Mouse (Mus musculus) heart, postnatal 0 days (tissue): ENCODE measurements at regions not wholly inside any gene's neighbourhood (a gene's known extent, or its start where the extent isn't known, plus 50 kb on each side); places are given as distances from the start of the nearest gene placed in this dataset.
A peak's percentile ranks its signal among the peaks of the same experiment; 100 is the strongest.

ENCODE experiments used
- ATAC-seq: fragments of 200-750 bp; cut with Nextera tagmentation; 2 replicates; pipeline ENCODE4 v1.8.0; 2017; ENCODE audit warnings: low read depth, moderate number of reproducible peaks, moderate library complexity; ENCODE audit not compliant: insufficient read depth
- DNase-seq: peaks from one replicate; pipeline ENCODE4 v3.0.0-alpha.2; 2016; ENCODE audit warnings: low spot score
- H3K27ac ChIP-seq: fragments of 300-500 bp; sonication (generic); 2 replicates; pipeline ENCODE4 v1.5.1; 2014; ENCODE audit warnings: low read depth, mild to moderate bottlenecking
- H3K27me3 ChIP-seq: fragments of 300-500 bp; sonication (generic); 2 replicates; pipeline ENCODE4 v1.6.1; 2014; ENCODE audit warnings: low read length, mixed read lengths; ENCODE audit not compliant: control insufficient read depth, insufficient read depth
- H3K36me3 ChIP-seq: fragments of 300-500 bp; sonication (generic); replicated peaks from 2 replicates; pipeline ENCODE4 v1.6.1; 2014; ENCODE audit warnings: low read length, mixed read lengths; ENCODE audit not compliant: control insufficient read depth, insufficient read depth
- H3K4me1 ChIP-seq: fragments of 300-500 bp; sonication (generic); 2 replicates; pipeline ENCODE4 v1.6.1; 2014; ENCODE audit warnings: antibody characterized with exemption; ENCODE audit not compliant: control insufficient read depth, insufficient read depth
- H3K4me2 ChIP-seq: fragments of 300-500 bp; sonication (generic); 2 replicates; pipeline ENCODE4 v1.6.1; 2014; ENCODE audit warnings: low read depth, mild to moderate bottlenecking, low read length, moderate library complexity
- H3K4me3 ChIP-seq: fragments of 300-500 bp; sonication (generic); 2 replicates; pipeline ENCODE4 v1.5.1; 2014; ENCODE audit warnings: low read depth, low read length
- H3K9ac ChIP-seq: fragments of 300-500 bp; sonication (generic); replicated peaks from 2 replicates; pipeline ENCODE4 v1.6.1; 2014; ENCODE audit warnings: low read depth, low read length, mixed read lengths
- H3K9me3 ChIP-seq: fragments of 300-500 bp; sonication (generic); replicated peaks from 2 replicates; pipeline ENCODE4 v1.6.1; 2016; ENCODE audit warnings: low read length; ENCODE audit not compliant: control insufficient read depth
- CTCF ChIP-seq: IDR thresholded peaks from 2 replicates; pipeline ENCODE4 v1.5.1; 2016; ENCODE audit warnings: antibody characterized with exemption, control low read depth, low read depth
- EP300 ChIP-seq: IDR thresholded peaks from 2 replicates; pipeline ENCODE4 v1.6.1; 2016; ENCODE audit warnings: antibody characterized with exemption, low read depth
- WGBS: fragments of 180-500 bp; shearing (Covaris S2); extraction: QIAGEN DNeasy Blood & Tissue Kit; methylation state at CpG from one replicate; pipeline ENCODE4 v1.1.7; 2014; 5-methylcytosine and 5-hydroxymethylcytosine counted together

- no peak for TF ChIP-seq EP300
- H3K4me1 ChIP-seq, result no peaks in the 10 kb centered on the region
- H3K9me3 ChIP-seq, result peaks cover 7% of the 10 kb centered on the region; the same call in 1 of the 2 replicates
- H3K27ac ChIP-seq, result no peak overlapping the region
- ATAC-seq (no peak), DNase-seq (no peak)
- no peak overlapping the region for H3K4me3 ChIP-seq
- no peaks in the 10 kb centered on the region for H3K27me3 ChIP-seq
- 71% methylated on average over 14 of the region's 14 CpGs for WGBS
- no peaks in the 10 kb centered on the region for H3K36me3 ChIP-seq
- H3K4me2 ChIP-seq, result no peak overlapping the region
- H3K9ac ChIP-seq, result no peak overlapping the region
Measured at GRCm38 (mm10) chr5:128513261-128513660, 80.4 kb upstream of the Tmem132d start.

GRCm38 (mm10) chr5:128512606-128513005 lies 79.7 kb upstream of the Tmem132d start:
- H3K9ac ChIP-seq, result no peak overlapping the region
- H3K4me3 ChIP-seq, result no peak overlapping the region
- ATAC-seq (no peak), DNase-seq (no peak)
- H3K36me3 ChIP-seq, result no peaks in the 10 kb centered on the region
- peaks cover 7% of the 10 kb centered on the region; the same call in 1 of the 2 replicates for H3K9me3 ChIP-seq
- TF ChIP-seq CTCF (no peak), EP300 (no peak)
- no peaks in the 10 kb centered on the region for H3K27me3 ChIP-seq
- no peak overlapping the region for H3K27ac ChIP-seq
- H3K4me1 ChIP-seq, result no peaks in the 10 kb centered on the region
- 78% methylated on average over 9 of the region's 9 CpGs for WGBS
- H3K4me2 ChIP-seq, result no peak overlapping the region

DNA sequence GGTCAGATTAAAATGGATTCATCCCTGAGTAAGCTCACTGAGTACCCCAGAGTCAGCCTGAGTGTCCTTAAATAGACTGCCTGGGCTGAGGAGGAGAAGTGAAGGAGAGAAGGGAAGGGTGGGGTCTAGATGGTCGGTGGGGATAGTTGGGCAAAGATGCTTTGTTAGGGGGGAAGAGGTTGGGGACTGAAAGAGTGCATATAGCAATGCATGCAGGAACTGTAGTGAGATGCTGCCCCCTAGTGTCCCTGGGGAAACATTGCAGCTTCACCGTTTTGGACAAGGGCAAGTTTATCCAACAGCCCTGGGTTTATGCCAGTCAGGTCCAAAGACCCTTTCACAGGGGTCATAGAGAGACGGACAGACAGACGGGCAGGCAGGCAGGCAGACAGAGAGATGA lies 71.6 kb upstream of the Tmem132d start:
- 1% methylated on average over 4 of the region's 4 CpGs for WGBS
- no peak for ATAC-seq
- DNase-seq, result peak; percentile 31

GRCm38 (mm10) chr5:128499488-128499887 lies 66.6 kb upstream of the Tmem132d start:
- no peaks in the 10 kb centered on the region for H3K27me3 ChIP-seq
- no peak overlapping the region for H3K4me2 ChIP-seq
- TF ChIP-seq EP300, result no peak
- H3K36me3 ChIP-seq, result no peaks in the 10 kb centered on the region
- H3K4me1 ChIP-seq, result no peaks in the 10 kb centered on the region
- 0 out of 2 replicates have a peak, but pooled peaks cover 3% of the 10 kb centered on the region for H3K9me3 ChIP-seq
- H3K9ac ChIP-seq, result no peak overlapping the region
- ATAC-seq (no peak), DNase-seq (no peak)
- 40% methylated on average over 9 of the region's 9 CpGs for WGBS
- H3K4me3 ChIP-seq, result no peak overlapping the region
- no peak overlapping the region for H3K27ac ChIP-seq

More for the DNA sequence above, 71.6 kb upstream of the Tmem132d start:
- Histone ChIP-seq H3K27ac (no peak overlapping the region), H3K36me3 (no peaks in the 10 kb centered on the region), H3K27me3 (no peaks in the 10 kb centered on the region), H3K9me3 (peaks cover 2% of the 10 kb centered on the region; the same call in 1 of the 2 replicates), H3K4me1 (no peaks in the 10 kb centered on the region), H3K4me2 (no peak overlapping the region), H3K9ac (no peak overlapping the region), H3K4me3 (no peak overlapping the region)
- TF ChIP-seq CTCF (peak; percentile 66), EP300 (no peak)

- Histone ChIP-seq H3K4me2 (no peak overlapping the region), H3K9ac (no peak overlapping the region), H3K9me3 (0 out of 2 replicates have a peak, but pooled peaks cover 3% of the 10 kb centered on the region), H3K36me3 (no peaks in the 10 kb centered on the region), H3K27ac (no peak overlapping the region), H3K27me3 (no peaks in the 10 kb centered on the region), H3K4me1 (no peaks in the 10 kb centered on the region), H3K4me3 (no peak overlapping the region)
- TF ChIP-seq CTCF, result no peak
- no peak for TF ChIP-seq EP300
- no peak for ATAC-seq
- 45% methylated on average over 5 of the region's 5 CpGs for WGBS
- no peak for DNase-seq
Measured at GRCm38 (mm10) chr5:128499033-128499432, 66.2 kb upstream of the Tmem132d start.

DNA sequence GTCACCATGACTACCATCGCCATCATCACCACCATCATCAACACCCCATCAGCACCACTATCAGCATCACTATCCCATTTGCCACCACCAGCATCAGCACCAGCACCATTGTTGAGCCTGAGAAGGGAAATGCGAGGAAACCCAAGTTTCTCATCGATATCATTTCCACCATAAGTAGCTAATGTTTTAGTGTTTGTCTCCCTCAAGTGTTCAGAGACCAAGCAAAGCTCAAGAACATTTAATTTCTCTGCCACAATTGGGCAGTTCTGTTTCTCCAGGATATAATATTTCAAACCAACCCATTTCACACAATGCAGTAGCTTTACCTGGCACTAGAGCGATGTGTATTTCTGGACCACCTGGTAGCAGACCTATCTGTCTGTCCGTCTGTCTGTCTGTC lies 59.7 kb upstream of the Tmem132d start:
- TF ChIP-seq CTCF (no peak), EP300 (no peak)
- Histone ChIP-seq H3K4me3 (no peak overlapping the region), H3K4me2 (no peak overlapping the region), H3K27me3 (no peaks in the 10 kb centered on the region), H3K9me3 (peaks cover 16% of the 10 kb centered on the region; the same call in 1 of the 2 replicates), H3K36me3 (no peaks in the 10 kb centered on the region), H3K4me1 (no peaks in the 10 kb centered on the region), H3K27ac (no peak overlapping the region), H3K9ac (no peak overlapping the region)
- DNase-seq (no peak), ATAC-seq (no peak)
- 69% methylated on average over 5 of the region's 5 CpGs for WGBS
